ENCODE assay signal across 1 mouse cellular context in genomic region chr2:153147236-153147635, GRCm38 (mm10).
"Had no signal": no experiment of that assay in that cellular context is flagged by ENCODE, and none has a peak within 500 bp of the region (broad histone marks: within the 10 kb centered on the region; RNA-seq: fewer than 3 reads in every experiment).

No protein-coding gene starts in this region.

- ATAC-seq: intestine, postnatal 0 days had no signal
